Mouse (Mus musculus): ENCODE measurements around the gene Galnt6.
"Not testable (repeated sequence)": the region's sequence is repeated elsewhere in the genome, so short reads cannot be mapped to it uniquely, and the experiment has no call there.

Galnt6 gene

DNA sequence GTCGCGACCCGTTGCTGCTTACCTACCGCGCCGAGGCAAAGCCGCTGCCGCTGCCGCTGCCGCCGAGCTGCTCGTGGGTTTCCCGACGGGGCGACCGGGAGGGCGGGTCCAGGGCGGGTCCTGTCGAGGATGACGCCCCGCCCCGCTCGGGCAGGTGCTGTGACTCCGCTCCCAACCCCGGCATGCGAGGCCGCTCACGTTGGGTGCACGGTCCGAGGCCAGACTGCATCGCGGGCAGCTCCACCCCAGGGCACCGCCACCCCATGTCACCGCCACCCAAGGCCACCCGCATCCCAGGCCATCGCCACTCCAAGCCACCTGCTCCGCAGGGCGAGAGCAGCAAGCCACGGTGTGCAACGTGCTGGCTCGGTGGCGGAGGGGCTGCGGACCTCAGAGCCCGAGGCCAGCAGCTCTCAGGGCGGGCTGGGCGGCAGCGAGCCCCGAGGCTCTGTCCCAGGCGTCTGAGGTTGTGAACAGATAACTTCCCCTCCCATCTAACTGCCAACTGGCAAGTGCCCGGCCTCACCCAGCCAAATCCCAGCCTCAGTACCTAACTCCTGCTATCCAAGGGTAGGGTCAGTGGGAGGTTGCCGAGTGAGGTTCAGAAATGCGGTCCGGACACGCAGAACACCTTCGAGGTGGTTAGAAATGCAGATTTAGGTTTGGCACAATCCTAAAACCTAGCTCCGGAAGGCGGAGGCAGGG is at the start of gene Galnt6:
Gene Galnt6 (minus strand): TSS at position 96 of the 705 bp plus-strand sequence.
- no peak for DNase-seq (ENCODE audit: low spot score in 2 of 2)

DNA sequence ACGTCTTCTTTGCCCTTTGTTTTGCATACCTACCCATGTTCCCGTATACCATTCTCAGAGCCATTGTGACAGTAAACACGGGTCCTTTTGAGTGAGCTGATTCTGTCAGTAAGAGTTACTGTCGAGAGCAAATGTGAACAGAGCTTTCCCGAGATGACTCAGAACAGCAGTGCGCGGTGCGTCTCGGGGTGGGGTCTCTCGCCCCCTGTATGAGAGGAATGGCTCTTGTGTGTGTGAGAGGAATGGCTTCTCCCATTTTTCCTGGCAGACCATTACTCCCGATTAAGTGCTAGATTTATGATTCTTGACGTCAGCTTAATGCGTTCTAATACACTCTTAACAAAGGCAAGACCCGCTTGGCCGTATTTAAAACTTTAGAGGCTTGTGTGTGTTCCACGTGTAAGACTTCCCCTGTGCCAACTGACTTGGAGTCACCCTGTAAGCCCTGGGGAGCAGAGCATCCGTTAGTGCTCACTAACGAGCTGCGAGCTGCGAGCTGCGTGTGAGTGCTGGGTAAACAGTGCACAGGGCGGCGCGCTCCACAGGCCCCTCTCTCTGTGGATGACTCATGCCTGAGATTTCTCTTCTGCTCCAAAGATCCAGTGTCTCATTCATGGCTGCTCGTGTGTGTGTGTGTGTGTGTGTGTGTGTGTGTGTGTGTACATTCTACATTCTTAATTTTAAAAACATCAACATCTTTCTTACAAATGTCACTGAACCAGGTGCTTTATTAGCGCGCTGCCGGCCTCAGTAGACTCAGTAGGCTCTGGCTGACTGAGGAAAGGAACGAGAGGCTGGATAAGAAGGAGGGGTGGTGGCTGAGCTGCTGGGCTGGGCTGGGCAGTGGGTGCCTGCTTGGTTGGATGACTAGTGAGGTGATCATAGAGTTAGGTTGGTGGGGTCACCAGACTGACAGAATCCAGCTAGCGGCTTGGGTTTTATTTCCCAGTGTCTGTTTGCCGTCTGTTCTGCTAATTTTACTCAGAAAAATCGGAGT is 48.1 kb upstream of the Galnt6 start:
- no peak for DNase-seq (ENCODE audit: low spot score in 2 of 2)

DNA sequence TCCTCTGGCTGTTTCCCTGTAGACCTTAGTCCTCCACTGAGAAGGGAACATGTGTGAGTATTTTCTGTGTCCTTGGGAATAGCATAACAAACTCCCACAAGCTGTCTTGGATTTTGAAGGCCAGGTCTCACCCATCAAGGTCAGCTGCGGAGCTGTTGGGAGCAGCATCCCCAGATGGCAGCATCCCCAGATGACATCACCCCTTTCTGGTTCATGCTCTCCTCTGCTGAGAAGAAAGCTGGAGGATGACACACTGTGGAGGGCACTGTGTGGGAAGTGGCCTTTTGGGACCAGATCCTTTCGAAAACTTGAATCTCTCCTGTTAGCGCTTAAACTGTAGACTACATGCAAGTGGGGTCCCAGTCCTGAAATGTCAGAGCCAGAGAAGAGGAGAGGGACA is 47.2 kb upstream of the Galnt6 start:
- DNase-seq (ENCODE audit: low spot score in 2 of 2), result no peak

- DNase-seq (ENCODE audit: low spot score in 2 of 2), result no peak
Measured at GRCm38 (mm10) chr15:100775189-100776166, 46.3 kb upstream of the Galnt6 start.

DNA sequence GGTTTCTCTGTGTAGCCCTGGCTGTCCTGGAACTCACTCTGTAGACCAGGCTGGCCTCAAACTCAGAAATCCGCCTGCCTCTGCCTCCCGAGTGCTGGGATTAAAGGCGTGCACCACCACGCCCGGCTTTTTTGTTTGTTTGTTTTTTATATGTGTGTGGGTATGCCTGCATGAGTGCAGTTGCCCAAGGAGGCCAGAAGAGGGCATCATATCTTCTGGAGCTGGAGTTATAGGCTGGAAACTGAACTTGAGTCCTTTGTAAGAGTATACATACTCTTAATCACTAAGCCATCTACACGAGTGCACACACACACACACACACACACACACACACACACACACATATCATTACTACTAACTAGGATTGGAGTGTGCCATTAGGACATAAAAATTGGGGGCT is 44.7 kb upstream of the Galnt6 start:
- not testable (repeated sequence) for DNase-seq (ENCODE audit: low spot score in 2 of 2)

GRCm38 (mm10) chr15:100772685-100773084 is 43.5 kb upstream of the Galnt6 start:
- DNase-seq (ENCODE audit: low spot score in 2 of 2), result no peak

- DNase-seq (ENCODE audit: low spot score in 2 of 2), result no peak
Measured at GRCm38 (mm10) chr15:100770338-100770737, 41.2 kb upstream of the Galnt6 start.

DNA sequence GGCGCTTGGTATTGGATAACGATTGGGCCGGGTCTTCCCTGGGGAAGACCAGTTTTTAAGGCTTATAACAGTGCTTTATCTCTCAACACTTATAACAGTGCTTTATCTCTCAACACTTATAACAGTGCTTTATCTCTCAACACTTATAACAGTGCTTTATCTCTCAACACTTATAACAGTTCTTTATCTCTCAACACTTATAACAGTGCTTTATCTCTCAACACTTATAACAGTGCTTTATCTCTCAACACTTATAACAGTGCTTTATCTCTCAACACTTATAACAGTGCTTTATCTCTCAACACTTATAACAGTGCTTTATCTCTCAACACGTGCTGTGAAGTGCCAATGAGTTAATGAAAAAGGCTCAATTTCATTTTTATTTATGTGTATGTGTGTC is 39.8 kb upstream of the Galnt6 start:
- not testable (repeated sequence) for DNase-seq (ENCODE audit: low spot score in 2 of 2)

DNA sequence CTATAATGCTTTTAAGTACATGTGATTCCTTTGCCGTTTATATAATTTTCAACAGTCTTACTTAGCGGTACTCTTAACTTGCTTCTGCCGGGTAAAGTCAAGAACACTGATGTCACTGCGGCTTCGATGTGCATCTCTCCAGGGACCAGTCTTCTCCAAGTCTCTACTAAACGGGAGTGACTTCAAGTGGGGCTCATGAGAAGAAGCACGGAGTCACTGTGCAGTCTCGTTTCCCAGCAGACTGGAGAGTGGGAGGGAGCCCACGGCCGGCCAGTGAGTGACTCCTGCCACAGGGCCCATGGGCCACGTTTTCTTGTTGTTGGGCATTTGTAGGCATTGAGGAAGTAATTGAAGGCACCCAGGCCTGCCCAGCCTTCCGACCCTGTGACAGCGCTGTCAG is 38.7 kb upstream of the Galnt6 start:
- DNase-seq (ENCODE audit: low spot score in 2 of 2), result no peak

GRCm38 (mm10) chr15:100766826-100767225 is 37.6 kb upstream of the Galnt6 start:
- DNase-seq (ENCODE audit: low spot score in 2 of 2), result no peak

- DNase-seq (ENCODE audit: low spot score in 2 of 2), result no peak
Measured at GRCm38 (mm10) chr15:100764163-100764951, 35.2 kb upstream of the Galnt6 start.

- no peak for DNase-seq (ENCODE audit: low spot score in 2 of 2)
Measured at GRCm38 (mm10) chr15:100762649-100763048, 33.5 kb upstream of the Galnt6 start.

DNA sequence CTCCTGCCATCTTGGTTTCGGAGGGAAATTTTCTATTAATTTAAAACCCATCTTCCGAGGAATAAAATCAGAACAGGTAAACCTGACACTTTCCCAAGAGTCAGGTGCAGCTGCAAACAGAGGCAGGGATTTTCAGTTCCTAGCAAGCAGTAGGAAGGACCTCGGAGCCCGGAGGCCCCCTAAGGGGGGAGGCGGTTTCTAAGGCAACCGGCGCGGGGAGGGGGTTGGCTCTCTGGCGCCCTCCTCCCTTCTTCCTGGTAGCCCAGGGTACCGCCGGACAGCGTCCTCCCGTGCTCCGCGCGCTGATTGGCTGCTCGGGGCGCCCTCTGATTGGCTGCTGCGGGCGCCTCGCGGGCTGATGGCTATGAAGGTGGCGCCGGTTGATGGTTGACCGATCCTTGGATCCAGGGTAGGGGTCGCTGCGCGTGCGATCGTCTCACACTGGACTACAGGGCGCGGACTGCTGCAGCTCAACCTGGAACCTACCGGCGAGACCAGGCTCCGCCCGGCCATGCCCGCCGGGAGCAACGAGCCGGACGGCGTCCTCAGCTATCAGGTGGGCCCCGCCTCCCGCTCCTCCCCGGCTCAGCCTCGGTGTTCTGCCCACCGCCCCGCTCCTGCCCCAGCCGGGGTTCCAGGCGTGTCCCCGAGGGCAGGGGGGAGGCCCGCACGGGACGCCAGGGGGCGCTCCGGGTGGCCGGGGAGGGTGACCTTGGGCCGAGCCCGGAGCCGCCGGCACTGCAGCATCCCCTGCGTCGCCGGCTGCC is 32.4 kb upstream of the Galnt6 start, which contains the start of gene Slc4a8:
Gene Slc4a8 (plus strand): TSS at position 329 of the 767 bp plus-strand sequence.
- peak; percentile 89 to 92 for DNase-seq (ENCODE audit: low spot score in 2 of 2)

DNA sequence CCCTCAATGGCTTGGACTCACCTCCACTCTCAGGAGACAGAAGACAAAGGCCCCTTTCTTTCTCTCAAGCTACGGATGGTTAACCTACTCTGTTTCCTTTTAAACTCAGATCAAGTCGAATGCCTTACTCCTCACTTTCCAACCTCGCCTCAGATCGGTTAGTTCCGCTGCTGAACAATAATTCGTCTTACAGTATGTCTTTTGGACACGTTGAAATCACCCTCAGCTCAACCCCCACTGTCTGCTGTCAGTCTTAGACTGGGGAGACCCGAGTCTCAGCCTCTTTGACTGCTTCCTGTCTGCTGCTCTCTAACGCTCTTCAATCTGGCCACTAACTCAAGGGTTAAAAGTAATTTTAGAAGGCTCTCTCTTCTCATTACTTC is 31.9 kb upstream of the Galnt6 start:
- no peak for DNase-seq (ENCODE audit: low spot score in 2 of 2)

GRCm38 (mm10) chr15:100759286-100759685 is 30.1 kb upstream of the Galnt6 start:
- DNase-seq (ENCODE audit: low spot score in 2 of 2), result no peak

GRCm38 (mm10) chr15:100757527-100757978 is 28.4 kb upstream of the Galnt6 start:
- DNase-seq (ENCODE audit: low spot score in 2 of 2), result peak in 1 of 2 experiments; percentile 42

DNA sequence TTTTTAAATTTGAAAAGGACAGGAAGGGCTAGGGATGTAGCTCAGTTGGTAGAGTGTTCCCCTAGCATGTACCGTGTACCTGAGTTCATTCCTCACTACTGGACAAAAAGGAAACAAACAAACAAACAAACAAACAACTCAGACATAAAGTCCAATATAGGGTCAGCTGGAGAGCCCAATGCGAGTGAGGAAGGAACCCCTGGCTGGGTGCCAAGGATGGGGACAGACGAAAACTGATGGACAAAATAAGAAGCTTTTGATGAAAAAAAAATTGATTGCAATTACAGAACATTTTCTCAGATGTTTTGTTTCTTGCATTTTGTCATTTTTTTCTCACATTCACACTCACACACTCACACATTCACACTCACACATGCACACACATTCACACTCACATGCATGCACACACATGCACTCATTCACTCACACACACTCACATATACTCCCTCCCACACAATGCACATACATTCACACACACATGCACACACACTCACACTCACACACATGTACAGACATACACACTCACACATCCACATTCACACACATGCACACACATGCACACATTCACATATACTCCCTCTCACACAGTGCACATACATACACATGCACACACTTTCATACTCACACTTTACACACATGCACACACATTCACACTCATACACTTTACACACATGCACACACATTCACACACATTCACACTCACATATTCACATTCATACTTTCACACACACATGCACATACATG is 26.9 kb upstream of the Galnt6 start:
- DNase-seq (ENCODE audit: low spot score in 2 of 2), result no peak

DNA sequence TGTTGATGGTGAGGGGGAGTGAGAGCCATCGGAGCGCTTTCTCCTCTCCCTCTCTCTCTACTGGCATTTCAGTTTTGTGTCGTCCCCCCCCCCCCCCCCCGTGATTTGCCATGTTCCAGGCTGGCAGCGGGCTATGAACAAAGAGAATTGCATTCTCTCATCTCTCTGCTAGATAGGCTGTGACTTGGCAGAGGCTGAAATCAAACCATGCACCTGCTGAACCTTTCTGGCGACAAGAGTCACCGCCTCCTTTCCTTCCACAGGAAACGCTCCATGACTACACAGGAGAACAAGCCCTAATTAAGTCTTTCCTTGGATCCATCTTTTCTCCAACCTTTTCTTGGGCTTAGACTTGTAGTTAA is 26.3 kb upstream of the Galnt6 start:
- DNase-seq (ENCODE audit: low spot score in 2 of 2), result no peak

Data from frontal cortex, postnatal 14 days (tissue).